Mouse (Mus musculus): ENCODE results near the gene Tefm.
"Not testable (repeated sequence)": the region's sequence is repeated elsewhere in the genome, so short reads cannot be mapped to it uniquely, and the experiment has no call there.

Gene Tefm

DNA sequence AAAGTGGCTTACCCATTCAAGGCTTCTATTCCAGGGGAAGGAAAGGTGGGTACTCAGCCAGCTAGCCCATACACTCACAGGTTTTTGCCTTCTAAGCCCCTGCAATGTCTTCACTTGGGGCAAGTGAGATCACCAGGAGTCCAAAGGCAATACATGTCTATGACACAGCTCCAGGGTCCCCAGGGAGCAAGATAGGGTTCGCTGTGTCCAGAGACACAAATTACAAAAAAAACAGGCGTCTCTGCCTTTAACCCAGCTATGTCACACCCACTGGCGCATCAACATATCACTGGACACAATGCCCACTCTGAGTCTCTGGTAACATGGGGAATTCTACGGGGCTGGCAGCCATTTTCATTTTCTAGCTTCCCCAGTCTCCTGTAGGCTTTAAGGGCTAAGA is 14.0 kb upstream of the Tefm start:
- DNase-seq = no peak

DNA sequence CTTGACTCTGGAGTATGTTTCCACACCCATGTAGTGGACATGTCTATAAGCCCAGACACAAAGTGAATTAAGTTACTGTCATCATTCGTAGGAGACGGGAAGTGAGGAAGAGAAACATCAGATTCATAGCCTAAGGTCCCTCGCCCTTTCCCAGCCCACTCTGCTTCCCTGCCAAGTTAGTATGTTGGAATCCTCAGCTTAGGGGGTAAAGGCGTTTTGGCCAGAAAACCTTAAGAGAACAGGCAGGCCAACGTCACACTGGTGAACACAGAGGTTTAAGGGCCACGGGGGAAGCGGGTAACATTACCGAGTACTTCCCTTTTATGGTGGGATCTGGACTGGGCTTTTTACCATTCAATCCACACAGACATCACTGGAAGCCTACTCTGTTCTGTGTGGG is 13.6 kb upstream of the Tefm start:
- no peak for DNase-seq

DNA sequence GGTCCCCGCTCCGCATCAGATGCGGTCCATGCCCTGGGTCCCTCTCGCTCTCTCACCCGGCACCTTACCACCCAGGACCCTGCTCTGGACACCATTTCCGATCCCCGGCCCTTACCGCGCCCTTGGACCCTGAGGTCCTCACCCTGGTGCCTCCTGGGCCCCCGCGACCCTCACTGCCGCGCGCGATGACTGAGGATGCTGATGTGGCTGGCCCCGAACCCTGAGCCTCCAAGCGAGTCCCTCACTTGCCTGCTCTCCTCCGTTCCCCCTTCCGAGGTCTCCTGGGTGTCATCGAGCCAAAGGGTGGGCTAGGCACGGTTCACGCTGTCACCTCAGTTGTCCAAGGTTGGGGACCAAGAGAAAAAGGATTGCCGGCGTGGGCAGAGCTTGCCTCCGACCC is 12.5 kb upstream of the Tefm start:
- DNase-seq = no peak

DNA sequence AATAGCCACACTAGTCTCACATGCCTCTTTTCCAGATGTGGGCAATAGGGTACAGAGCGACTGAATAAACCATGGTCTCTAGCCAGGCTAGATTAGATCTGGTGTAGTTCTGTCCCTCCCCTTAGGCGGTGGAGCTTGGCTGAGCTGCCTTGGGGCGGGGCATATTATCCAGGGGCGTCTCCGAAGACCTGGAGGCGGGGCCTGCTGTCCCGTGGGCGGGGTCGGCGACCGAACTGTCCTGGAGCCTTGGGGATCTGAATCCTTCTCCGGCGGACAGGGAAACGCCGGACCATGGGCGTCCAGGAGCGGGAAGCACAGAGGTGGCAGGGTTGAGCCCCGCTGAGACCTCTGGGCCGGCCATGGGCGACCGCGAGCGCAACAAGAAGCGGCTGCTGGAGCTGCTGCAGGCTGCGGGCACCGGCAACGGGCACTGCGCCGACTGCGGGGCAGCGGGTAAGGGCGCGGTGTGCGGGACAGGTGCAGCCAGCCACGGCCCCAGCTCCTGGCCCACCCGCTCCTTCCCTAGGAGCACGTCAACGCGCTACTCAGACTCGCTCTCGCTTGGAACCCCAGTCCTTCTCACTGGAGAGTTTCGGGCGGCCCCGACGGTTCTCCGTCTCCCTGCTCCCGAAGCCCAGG is 12.0 kb upstream of the Tefm start, which contains the start of gene Adap2:
Gene Adap2, plus strand, starts transcription at position 249 of the 639 bp plus-strand sequence.
- peak; percentile 94 to 96 for DNase-seq

DNA sequence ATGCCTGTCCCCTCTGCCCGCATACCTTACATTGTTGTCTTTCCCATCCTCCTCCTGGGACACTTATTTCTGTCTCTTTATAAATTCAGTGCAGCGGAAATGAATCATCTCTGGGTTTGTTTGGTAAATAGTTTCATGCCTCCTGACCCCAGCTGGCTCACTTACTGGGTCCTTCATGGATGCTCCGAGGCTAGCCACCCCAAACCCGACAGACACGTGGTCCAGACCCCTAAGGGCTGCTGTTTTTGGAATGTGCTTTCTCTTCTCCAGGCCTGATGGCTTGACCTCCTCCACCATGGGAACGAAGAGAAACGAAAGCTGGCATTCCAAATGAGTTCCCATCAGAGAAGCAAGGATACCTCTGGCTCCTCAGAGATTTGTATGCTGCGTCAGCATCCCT is 10.4 kb upstream of the Tefm start:
- no peak for DNase-seq

DNA sequence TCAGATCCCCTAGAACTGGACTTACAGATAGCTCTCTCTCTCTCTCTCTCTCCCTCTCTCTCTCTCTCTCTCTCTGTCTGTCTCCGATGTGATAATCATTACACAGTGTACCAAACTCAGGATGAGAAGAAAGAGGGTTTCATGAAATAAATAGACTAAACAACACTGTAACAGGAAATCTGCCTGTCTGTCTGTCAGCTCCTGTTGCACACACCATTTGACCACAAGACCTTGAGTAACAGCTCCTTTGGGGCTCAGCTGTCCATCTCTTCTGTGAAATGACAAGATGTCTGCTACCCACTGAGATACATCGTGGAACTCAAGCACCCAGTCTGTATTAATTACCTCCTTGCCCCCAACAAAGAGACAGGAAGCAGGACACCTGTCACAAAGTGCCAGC is 9.6 kb upstream of the Tefm start:
- no peak for DNase-seq

DNA sequence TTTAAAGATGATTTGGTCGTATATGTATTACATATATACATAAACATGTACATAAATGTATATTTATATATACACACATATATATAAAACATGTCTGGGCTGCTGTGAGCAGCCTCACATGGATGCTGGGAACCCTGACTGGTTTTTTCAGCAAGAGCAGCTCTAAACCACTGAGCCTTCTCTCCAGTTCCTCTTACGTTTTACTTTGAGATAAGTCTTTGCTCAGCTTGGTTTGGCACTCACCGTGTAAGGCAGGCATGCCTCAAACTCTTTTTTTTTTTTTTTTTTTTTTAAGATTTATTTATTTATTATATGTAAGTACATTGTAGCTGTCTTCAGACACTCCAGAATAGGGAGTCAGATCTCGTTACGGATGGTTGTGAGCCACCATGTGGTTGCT is 8.6 kb upstream of the Tefm start:
- no peak for DNase-seq

DNA sequence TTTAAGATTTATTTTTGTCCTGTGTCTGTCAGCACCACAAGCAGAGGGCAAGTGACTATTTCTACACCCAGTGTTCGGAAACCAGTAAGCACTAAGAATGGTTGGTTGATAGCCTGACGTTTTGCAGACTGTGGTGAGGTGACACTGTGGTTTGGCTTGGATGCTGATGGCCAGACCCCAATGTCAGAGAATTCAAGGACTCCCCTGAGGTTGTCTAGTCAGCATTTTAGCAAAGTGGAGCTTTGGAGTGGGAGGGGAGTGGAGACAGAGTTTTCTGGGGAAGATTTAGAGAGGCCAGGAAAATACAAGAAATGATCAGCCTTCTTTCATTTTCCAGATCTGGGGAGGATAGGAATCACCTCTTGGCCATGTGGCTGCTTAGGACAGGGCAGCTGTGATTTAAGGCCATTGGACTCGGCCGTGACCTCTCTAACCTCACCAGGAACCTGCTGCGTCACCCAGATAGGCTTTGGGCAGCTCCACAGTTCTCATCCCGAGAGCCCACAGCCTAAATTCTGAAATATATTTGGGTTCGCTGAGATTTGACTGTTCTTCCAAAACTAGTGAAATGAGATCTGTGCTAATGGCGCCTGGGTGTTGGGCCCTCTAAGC is 7.5 kb upstream of the Tefm start:
- DNase-seq = no peak

DNA sequence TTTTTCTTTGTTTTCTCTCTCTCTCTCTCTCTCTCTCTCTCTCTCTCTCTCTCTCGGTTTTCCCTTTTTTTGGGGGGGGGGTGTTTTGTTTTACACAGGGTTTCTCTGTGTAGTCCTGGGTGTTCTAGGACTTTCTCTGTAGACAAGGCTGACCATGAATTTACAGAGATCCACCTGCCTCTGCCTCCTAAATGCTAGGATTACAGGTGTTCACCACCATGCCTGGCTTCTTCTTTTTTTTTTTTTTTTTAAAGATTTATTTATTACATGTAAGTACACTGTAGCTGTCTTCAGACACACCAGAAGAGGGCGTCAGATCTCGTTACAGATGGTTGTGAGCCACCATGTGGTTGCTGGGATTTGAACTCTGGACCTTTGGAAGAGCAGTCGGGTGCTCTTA is 7.0 kb upstream of the Tefm start:
- DNase-seq = not testable (repeated sequence)

DNA sequence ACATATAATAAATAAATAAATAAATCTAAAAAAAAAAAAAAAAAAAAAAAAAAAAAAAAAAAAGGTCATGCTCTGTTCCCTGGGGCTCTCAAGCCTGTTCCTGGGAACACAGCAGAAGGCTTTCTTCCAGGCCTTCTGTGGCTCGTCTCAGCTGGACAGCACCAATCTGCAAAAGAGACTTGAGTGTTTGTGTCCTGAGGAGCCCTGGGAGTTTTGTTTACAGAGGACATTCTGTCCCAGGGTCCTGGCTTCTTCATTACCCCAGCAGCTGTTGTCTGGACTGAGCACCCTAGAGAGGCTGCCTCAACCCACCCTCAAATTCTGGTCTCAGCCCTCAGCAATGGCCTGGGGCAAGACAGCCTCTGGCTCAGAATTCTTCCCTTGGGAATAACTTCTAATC is 6.3 kb upstream of the Tefm start:
- DNase-seq = peak; percentile 15 to 31

DNA sequence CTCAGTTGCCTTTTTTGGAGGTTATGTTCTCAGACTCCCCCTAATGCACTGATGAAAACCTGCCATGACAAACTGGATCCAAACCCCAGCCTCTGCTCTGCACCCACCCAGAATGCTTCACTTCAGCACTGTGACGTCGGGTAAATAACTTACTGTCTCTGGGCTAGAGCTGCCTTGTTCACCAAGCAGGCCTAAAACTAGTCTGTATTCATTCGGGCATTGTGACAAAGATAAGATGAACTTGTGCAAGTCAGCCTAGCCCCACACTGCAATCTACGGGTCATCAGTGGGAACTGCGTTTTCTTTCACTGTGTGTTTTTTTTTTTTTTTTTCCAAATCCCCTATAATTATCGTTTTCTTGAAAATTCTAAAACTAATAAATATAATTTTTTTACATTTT is 5.8 kb upstream of the Tefm start:
- peak in 1 of 2 experiments; percentile 23 for DNase-seq

DNA sequence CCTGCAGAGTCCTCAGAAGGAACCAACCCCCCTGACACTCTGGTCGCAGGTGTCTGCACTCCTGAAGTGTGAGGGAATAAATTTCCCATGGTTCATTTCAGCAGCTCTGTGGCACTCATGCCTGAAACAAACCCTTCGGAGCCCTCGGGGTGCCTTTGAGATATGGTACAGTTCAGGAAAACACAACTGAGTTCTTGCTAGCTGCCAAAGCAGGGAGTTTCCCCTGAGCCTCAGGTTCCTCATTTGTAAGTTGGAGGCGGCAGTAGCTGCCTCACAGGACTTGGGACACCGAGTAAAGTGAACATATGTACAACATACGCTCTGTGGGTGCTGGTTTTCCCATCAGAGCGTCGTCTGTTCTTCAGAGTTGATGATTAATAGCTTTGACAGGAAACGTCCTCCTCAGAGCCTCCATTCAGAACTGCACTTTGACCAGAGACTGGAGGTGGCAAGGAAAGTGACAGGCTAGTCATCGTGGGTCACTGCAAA is 3.9 kb upstream of the Tefm start:
- peak in 1 of 2 experiments; percentile 39 for DNase-seq

DNA sequence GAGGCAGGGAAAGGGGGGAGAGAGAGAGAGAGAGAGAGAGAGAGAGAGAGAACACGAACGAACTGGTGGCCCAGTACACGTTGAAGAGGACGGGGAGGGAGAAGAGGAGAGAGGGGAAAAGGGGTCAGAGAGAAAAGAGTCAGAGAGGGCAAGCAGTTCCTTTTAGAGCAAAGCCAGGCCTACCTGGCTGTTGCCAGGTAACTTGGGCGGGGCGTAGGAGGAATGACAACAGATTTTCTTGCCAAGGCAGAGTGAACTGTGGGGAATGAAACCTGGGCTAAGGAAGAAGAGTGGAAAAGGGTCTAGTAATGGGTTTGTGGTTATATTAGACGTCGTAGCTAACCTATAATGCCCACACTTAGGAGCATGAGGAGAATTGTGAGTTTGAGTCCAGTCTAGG is 897 bp upstream of the Tefm start:
- DNase-seq = no peak

DNA sequence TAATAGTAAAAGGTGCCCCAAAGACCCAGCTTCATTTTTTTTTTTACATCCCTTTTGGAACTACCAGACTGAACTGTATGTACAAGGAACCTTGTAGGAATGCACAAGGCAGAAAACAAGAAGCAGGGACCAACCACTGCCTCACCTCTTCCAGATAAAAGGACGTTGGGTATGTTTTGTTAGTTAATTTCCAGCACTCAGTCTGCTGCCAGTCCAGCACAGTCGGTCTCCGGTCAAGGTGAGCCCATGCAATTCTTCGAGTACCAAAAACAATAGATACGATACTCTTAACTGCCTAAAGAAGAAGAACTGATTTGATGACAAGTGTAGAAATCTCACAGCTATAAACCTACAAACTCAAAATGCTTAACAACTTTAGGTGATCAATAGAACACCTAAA is 4.2 kb downstream of the Tefm start:
- no peak for DNase-seq

DNA sequence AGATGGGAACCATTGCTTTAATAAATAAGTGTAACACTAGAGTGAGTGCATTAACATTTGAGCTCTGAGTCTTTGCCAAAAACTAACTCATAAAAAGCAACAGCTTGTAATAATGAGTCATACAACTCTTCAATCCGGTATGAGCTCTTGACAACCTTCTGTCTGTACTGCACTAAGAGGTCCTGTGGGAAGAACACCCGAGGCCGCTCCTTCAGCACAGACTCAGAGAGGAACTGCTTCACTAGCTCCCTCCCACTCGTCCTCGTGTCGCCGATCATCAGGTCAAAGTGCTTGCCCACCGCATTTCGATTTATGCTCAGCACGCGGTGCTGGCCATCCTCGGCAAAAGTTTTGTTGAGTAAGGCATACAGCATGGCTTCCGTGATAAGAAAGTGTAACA is 5.2 kb downstream of the Tefm start:
- no peak for DNase-seq

DNA sequence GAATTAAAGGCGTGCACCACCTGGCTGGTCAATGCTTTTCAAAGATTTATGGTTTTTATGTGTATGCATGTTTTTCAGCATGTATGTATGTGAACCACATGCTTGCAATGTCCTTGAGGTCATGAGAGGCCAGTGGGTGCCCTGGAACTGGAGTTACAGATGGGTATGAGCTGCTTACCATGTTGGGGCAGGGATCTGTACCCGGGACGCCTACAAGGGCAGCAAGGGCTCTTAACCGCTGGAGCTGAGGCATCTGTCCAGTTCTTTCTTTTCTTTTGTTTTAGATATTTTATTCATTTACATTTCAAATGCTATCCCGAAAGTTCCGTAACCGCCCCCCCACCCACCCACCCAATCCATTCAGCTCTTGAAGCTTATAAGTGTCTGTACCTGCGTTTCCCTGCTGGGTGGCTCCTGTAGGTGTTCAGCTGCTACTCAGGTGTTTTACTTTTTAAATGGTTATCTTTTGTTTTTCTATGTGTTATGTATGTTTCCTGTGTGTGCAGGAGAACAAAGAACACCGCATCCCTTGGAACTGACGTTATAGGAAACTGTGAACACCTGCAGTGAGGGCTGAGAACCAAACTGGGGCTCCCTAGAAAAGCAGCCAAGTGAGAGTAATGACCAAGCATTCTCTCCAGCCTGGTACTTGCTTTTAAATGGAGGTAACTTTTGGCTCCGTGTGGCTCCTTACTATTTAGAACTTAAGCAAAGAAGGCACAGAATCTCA is 5.9 kb downstream of the Tefm start:
- DNase-seq = no peak

DNA sequence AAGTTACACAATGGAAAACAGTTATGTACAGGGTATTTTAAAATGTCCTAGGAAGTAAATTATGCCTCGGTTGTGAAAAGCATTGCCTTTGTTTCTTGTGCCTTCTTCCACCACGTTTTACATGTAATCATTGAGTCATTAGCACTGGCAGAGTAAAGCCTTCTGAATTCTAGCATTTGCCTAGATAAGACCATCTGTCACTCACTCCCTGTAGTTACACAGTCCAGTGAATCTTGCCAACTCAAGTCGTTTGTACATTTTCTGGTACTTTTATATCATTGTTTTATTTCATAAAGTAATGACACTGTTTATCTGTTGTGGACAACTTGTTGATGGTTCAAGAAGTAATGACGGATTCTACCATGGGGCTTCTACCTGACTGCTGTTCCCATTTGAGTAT is 7.2 kb downstream of the Tefm start:
- DNase-seq = no peak

DNA sequence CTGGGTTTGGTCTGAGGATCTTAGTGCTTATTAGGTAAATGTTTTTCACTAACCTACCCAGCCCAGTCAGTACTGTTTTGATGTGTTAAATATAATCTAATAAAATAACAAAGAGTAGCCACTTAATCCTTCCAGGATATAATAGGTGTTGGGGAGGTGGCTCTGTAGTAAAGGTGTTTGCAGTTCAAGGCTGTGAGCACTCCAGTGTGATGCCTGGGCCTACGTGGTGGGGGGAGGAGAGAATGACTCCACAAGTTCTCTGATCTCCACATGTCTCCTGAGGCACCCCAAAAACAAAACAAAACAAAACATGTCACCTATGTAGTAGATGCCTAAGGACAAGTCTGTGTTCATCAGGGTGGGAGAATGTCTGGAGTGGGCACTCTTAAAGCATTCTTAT is 9.9 kb downstream of the Tefm start:
- no peak for DNase-seq

DNA sequence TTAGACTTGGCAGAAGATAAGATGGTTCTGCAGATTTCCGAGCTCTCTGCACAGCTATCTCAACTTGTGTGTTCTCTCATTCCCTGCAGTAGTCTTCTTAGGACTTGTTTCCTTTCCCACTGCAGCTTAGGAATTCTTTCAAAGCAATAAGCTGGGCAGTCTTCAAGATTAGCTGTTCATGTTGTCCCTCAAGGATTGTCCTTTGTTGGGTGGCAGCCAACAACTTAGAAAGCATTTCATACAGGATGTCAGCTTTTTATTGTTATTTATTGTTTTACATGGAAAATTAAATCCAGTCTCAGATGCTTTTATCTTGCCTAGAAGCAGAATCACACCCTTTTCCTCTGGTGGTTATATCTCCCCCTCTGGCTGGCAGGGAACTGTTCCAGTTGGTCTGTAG is 25.6 kb downstream of the Tefm start:
- peak; percentile 11 to 31 for DNase-seq

DNA sequence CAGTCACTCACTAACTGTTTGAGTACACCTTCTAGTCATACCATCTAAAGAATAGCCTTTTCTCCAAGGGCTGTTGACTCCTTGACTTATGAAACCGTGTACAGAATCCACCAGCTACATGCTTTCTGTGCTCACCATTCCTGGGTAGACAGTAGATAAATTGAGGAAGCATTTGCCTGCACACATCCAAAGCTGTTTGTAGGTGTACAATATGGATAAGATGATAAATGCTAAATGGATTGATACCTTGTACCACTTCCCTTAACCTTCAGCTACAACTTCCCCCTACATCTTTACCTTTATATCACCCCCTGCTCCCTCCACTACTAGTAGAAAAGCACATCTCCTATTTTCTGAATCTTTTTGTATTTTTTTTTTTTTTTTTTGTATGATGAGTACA is 37.6 kb downstream of the Tefm start:
- DNase-seq = no peak

DNA sequence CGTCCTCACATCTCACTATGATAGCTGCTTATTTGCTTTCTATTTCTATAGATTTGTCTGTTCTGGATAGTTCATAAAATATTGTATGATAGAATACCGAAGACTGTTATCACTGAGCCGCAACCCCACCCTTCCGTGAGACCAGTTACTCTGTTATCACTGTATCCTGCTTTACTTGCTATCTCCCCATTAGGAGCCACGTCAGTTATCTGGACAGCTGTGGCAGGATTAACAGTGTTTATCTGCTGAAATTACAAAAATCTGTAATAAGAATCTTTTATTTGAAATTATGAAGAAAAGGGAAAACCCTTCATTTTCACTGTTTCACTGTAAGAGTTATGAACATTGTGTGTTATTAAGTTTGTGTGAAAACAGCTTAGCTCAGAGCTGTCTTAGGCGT is 40.7 kb downstream of the Tefm start:
- DNase-seq = no peak

DNA sequence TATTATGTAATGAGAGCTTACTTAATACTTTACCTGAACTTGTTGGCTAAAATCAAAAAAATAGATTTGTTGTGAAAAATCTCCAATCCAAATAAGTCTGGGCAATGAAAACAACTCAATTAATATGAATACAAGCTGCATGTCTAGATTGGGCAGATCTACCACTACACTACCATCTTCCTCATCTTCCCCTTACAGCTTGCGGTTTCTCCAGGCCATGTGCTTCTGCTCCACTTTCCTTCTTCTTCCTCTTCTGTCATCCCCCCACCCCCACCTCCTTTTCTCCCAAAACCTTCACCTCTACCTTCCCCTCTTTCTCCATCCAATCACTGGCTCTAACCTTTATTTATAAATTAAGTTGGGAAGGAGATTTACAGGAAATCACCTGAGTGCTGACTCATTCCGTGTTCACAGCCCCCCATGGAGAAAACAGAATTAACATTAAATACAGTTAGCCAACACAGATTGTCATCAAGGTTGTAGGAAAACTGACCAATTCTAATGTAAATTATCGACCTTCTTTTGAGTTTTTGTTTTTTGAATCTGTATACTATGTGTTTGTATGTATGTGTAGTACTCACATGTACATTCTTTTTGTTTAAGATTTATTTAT is 43.4 kb downstream of the Tefm start:
- DNase-seq = no peak

DNA sequence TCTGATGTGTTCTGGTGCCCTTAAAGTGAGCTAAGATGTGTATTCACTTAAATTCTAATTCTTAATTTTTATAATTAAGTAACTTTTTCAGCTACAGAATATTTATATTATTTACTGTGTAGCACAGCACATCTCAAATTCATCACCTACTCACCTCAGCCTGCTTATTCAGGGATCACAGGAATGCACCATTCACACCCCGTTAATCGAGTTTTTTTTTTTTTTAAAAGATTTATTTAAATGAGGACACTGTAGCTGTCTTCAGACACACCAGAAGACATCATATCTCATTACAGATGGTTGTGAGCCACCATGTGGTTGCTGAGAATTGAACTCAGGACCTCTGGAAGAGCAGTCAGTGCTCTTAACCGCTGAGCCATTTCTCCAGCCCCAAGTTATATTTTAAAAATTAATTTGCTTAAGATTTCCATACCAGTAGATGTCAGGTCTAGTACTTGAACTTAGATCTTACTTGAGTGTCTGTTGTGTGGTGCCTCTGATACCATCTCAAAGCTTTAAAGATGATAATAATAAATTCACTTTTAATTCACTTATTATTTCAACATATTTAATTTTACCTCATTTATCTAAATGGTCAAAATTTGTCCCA is 51.3 kb downstream of the Tefm start:
- no peak for DNase-seq

Data from kidney, postnatal 4 days (tissue).